Mouse (Mus musculus): ENCODE data around the gene Etv6.

DNA sequence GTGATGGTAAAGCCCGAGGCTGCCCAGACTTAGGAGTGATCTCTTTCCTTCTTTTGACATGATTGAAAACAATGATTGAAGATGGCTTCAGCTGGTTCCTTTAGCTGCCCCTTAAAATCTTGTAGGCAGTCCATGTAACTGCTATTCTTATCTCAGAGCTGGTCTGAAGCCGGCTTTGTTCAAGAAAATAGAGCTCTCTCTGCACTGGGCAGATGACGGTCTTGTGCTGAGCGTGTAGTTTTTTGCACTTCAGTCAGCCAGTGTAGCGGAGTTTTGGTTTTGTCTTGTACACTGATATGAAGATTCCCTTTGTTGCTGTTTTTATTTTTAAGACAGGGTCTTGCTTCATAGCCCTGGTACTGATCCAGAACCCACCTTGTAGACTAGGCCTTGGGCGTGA, 117.0 kb downstream of the Etv6 start:
- TF ChIP-seq CTCF (IDR thresholded peaks at IDR 0.05; ENCODE audit: extremely low read depth, insufficient read length, insufficient replicate concordance, low read depth, low read length) (no peak), POLR2A (IDR thresholded peaks at IDR 0.05; ENCODE audit: low read depth, low read length) (no peak)
